Mouse (Mus musculus) kidney, postnatal 36 days (tissue): ENCODE results near the gene Chrd.

Experiments used
- DNase-seq, 2 experiments: peaks; one replicate each; pipeline ENCODE4 v3.0.0; 2021 to 2022; ENCODE audit warnings: mixed read lengths in 2 of 2

The Chrd gene

GRCm38 (mm10) chr16:20735651-20736050 is 2.7 kb downstream of the Chrd start:
- DNase-seq, result no peak

- DNase-seq, result no peak
Measured at GRCm38 (mm10) chr16:20736168-20736567, 3.2 kb downstream of the Chrd start.

GRCm38 (mm10) chr16:20736823-20737222 is 3.9 kb downstream of the Chrd start:
- DNase-seq, result no peak

- DNase-seq, result no peak
Measured at GRCm38 (mm10) chr16:20739845-20740244, 6.9 kb downstream of the Chrd start.

- peak in 1 of 2 experiments; percentile 23 for DNase-seq
Measured at GRCm38 (mm10) chr16:20746641-20747040, 13.7 kb downstream of the Chrd start.

- DNase-seq, result no peak
Measured at GRCm38 (mm10) chr16:20750518-20750917, 17.6 kb downstream of the Chrd start.

- no peak for DNase-seq
Measured at GRCm38 (mm10) chr16:20756052-20756451, 23.1 kb downstream of the Chrd start.

GRCm38 (mm10) chr16:20757385-20757784 is 24.5 kb downstream of the Chrd start:
- no peak for DNase-seq

GRCm38 (mm10) chr16:20761681-20762080 is 28.8 kb downstream of the Chrd start:
- DNase-seq, result peak; percentile 49 to 81

- peak; percentile 50 to 83 for DNase-seq
Measured at GRCm38 (mm10) chr16:20765244-20765643, 32.3 kb downstream of the Chrd start.

GRCm38 (mm10) chr16:20775021-20775420 is 42.1 kb downstream of the Chrd start:
- no peak for DNase-seq

- DNase-seq, result no peak
Measured at GRCm38 (mm10) chr16:20779846-20780245, 46.9 kb downstream of the Chrd start.

GRCm38 (mm10) chr16:20781101-20781630 is 48.2 kb downstream of the Chrd start:
- DNase-seq, result peak; percentile 27 to 40

- DNase-seq, result peak in 1 of 2 experiments; percentile 51
Measured at GRCm38 (mm10) chr16:20783891-20784290, 51.0 kb downstream of the Chrd start.

GRCm38 (mm10) chr16:20784754-20785153 is 51.8 kb downstream of the Chrd start:
- no peak for DNase-seq

GRCm38 (mm10) chr16:20786556-20786955 is 53.6 kb downstream of the Chrd start:
- peak in 1 of 2 experiments; percentile 26 for DNase-seq

GRCm38 (mm10) chr16:20791803-20792202 is 58.9 kb downstream of the Chrd start:
- no peak for DNase-seq
